Mouse (Mus musculus) heart, embryonic 15.5 days (tissue): ENCODE measurements around the gene Cst7. TPM values are rescaled to one million over a fixed set of nuclear protein-coding genes. Genes with fewer than 3 reads are reported as not detected.

Experiments
- ATAC-seq: fragments of 200-750 bp; cut with Nextera tagmentation; replicated peaks from 2 replicates; pipeline ENCODE4 v1.8.0; 2017; ENCODE audit warnings: low read depth, moderate TSS enrichment; ENCODE audit not compliant: insufficient number of reproducible peaks, insufficient read depth, low FRiP score
- H3K27ac ChIP-seq: fragments of 300-500 bp; sonication (generic); 2 replicates; pipeline ENCODE4 v1.5.1; 2015; ENCODE audit warnings: mild to moderate bottlenecking, inconsistent platforms
- H3K27me3 ChIP-seq: fragments of 300-500 bp; sonication (generic); 2 replicates; pipeline ENCODE4 v1.6.1; 2015; ENCODE audit warnings: inconsistent platforms
- H3K36me3 ChIP-seq: fragments of 300-500 bp; sonication (generic); 2 replicates; pipeline ENCODE4 v1.6.1; 2015; ENCODE audit warnings: mild to moderate bottlenecking, inconsistent platforms
- H3K4me1 ChIP-seq: fragments of 300-500 bp; sonication (generic); replicated peaks from 2 replicates; pipeline ENCODE4 v1.6.1; 2015; ENCODE audit warnings: inconsistent platforms
- H3K4me2 ChIP-seq: fragments of 300-500 bp; sonication (generic); 2 replicates; pipeline ENCODE4 v1.6.1; 2015; ENCODE audit warnings: inconsistent platforms, mild to moderate bottlenecking, moderate library complexity
- H3K4me3 ChIP-seq: fragments of 300-500 bp; sonication (generic); 2 replicates; pipeline ENCODE4 v1.5.1; 2015; ENCODE audit warnings: mild to moderate bottlenecking, inconsistent platforms
- H3K9ac ChIP-seq: fragments of 300-500 bp; sonication (generic); 2 replicates; pipeline ENCODE4 v1.6.1; 2015; ENCODE audit warnings: mild to moderate bottlenecking, inconsistent platforms
- H3K9me3 ChIP-seq: fragments of 300-500 bp; sonication (generic); replicated peaks from 2 replicates; pipeline ENCODE4 v1.6.1; 2016; ENCODE audit warnings: inconsistent platforms
- WGBS: fragments of 180-500 bp; shearing (Covaris S2); methylation state at CpG from one replicate; pipeline ENCODE4 v1.1.7; 2015; ENCODE audit warnings: mixed read lengths; 5-methylcytosine and 5-hydroxymethylcytosine counted together
- polyA plus RNA-seq: library from polyadenylated mRNA; unstranded; fragments of >200 nt; fragmentation: Nextera tagmentation; extraction: Ambion mirVana; gene quantifications from 2 replicates; pipeline ENCODE4 v1.2.1, GENCODE M21; 2015

The Cst7 gene
- polyA plus RNA-seq, 1 experiment from 2014 or later = 0.13 TPM

GRCm38 (mm10) chr2:150627140-150627539 is 56.9 kb downstream of the Cst7 start:
- H3K4me1 ChIP-seq = no peaks in the 10 kb centered on the region
- 53% methylated on average over 6 of the region's 6 CpGs for WGBS
- no peak for ATAC-seq
- H3K27me3 ChIP-seq = no peaks in the 10 kb centered on the region
- no peaks in the 10 kb centered on the region for H3K36me3 ChIP-seq
- H3K4me2 ChIP-seq = no peak overlapping the region
- no peak overlapping the region for H3K4me3 ChIP-seq
- H3K9ac ChIP-seq = no peak overlapping the region
- no peaks in the 10 kb centered on the region for H3K9me3 ChIP-seq
- no peak overlapping the region for H3K27ac ChIP-seq

Other genes starting within 250 kb of the Cst7 start
- gene Gm10130, start 246.7 kb upstream of the Cst7 start, polyA plus RNA-seq = 1.9 TPM in 1 of 2 replicates, not detected in the other
- 4.1 and 4.7 TPM in 2 replicates for gene 3300002I08Rik, start 207.7 kb upstream of the Cst7 start, polyA plus RNA-seq
- 3.8 and 4.8 TPM in 2 replicates for gene Zfp442, start 118.9 kb upstream of the Cst7 start, polyA plus RNA-seq
- 0.06 and 0.08 TPM in 2 replicates for gene Zfp345, start 85.3 kb upstream of the Cst7 start, polyA plus RNA-seq
- 23.4 and 30.7 TPM in 2 replicates for gene Apmap, start 38.2 kb downstream of the Cst7 start, polyA plus RNA-seq
- 8.8 and 12.1 TPM in 2 replicates for gene Acss1, start 98.1 kb downstream of the Cst7 start, polyA plus RNA-seq
- not detected in 2 replicates for gene Vsx1, start 118.9 kb downstream of the Cst7 start, polyA plus RNA-seq
- 17.4 and 25.3 TPM in 2 replicates for gene Entpd6, start 178.6 kb downstream of the Cst7 start, polyA plus RNA-seq
- 212 and 233 TPM in 2 replicates for gene Pygb, start 216.3 kb downstream of the Cst7 start, polyA plus RNA-seq